Mouse (Mus musculus): ENCODE data around the gene Gm13871.
"Not testable (repeated sequence)": the region's sequence is repeated elsewhere in the genome, so short reads cannot be mapped to it uniquely, and the experiment has no call there.

Gm13871 gene

DNA sequence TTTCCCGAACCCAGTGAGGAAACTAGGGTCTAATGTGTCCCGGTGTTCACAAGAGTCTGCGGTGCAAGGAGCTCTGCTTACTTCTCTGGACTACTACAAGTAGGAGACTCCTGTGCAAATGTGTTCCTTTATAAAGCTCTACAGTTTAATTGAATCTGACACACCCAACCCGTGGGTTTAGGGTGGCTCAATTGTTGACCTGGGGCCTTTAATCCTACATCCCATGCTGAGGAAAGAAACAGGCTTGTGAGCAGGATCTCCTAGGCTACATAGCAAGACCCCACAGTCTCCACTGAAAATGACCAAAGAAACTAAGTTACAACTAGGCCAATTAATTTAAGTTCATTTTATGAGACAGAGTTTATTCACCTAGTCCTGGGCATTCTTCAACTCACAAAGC is at the start of gene Gm13871:
Gene Gm13871, minus strand, starts transcription at position 101 of the 400 bp plus-strand sequence.
- not testable (repeated sequence) for DNase-seq (ENCODE audit: low spot score in 2 of 2)

- no peak for DNase-seq (ENCODE audit: low spot score in 2 of 2)
Observed at GRCm38 (mm10) chr4:73950375-73950896, 44.7 kb upstream of the Gm13871 start, which contains the start of gene 2310002L09Rik. Gene 2310002L09Rik (minus strand): TSS chr4:73950846.

GRCm38 (mm10) chr4:73920660-73921059 is 14.9 kb upstream of the Gm13871 start, which contains the start of gene Gm11756:
Gene Gm11756 (minus strand): TSS chr4:73920760.
- not testable (repeated sequence) for DNase-seq (ENCODE audit: low spot score in 2 of 2)

DNA sequence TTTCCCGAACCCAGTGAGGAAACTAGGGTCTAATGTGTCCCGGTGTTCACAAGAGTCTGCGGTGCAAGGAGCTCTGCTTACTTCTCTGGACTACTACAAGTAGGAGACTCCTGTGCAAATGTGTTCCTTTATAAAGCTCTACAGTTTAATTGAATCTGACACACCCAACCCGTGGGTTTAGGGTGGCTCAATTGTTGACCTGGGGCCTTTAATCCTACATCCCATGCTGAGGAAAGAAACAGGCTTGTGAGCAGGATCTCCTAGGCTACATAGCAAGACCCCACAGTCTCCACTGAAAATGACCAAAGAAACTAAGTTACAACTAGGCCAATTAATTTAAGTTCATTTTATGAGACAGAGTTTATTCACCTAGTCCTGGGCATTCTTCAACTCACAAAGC is 14.7 kb downstream of the Gm13871 start, which contains the start of gene Gm11757:
Gene Gm11757, minus strand, starts transcription at position 101 of the 400 bp plus-strand sequence.
- DNase-seq (ENCODE audit: low spot score in 2 of 2) = not testable (repeated sequence)

- not testable (repeated sequence) for DNase-seq (ENCODE audit: low spot score in 2 of 2)
Observed at GRCm38 (mm10) chr4:73876166-73876565, 29.6 kb downstream of the Gm13871 start, which contains the start of gene Gm11758. Gene Gm11758 (minus strand): TSS chr4:73876266.

Data from frontal cortex, postnatal 10 days (tissue).